Mouse (Mus musculus) ES-Bruce4 (cell line): ENCODE measurements around the gene Mex3d.

Experiments used
- CTCF ChIP-seq: IDR thresholded peaks from one replicate; pipeline ENCODE4 v1.8.1; 2011; ENCODE audit warnings: low read depth, low read length
- EP300 ChIP-seq: IDR thresholded peaks from 2 replicates; pipeline ENCODE4 v1.6.1; 2011; ENCODE audit warnings: low read depth, low read length; ENCODE audit not compliant: insufficient read depth
- POLR2A ChIP-seq: IDR thresholded peaks from one replicate; pipeline ENCODE4 v1.8.1; 2011; ENCODE audit warnings: low read length; ENCODE audit not compliant: insufficient read depth

DNA sequence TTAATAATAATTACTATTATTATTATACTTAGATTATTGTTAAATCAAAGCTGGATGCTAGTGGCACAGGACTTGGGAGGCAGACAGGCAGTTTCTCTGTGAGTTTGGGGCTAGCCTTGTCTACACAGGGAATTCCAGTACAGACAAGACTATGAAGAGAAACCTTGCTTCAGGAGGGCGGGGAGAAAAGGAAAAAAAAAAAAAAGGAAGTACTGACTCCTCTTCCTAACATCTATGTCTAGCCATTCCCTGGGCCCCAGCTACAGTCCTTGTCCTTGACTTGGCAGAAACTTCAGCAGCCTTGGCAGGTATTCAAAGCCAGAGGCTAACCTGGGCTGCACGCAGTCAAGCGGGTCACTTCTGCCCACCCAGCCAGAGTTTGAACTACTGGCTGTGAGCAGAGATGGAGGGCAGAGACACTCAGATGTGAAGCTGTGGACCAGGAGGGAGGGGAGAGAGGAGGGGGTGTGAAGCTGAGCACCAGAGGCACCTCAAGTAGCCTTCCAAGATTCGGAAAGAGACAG lies 1.8 kb upstream of the Mex3d start:
- TF ChIP-seq CTCF (no peak), POLR2A (no peak), EP300 (no peak)
